Mouse (Mus musculus): ENCODE data around the gene Plcb1.

Gene Plcb1

DNA sequence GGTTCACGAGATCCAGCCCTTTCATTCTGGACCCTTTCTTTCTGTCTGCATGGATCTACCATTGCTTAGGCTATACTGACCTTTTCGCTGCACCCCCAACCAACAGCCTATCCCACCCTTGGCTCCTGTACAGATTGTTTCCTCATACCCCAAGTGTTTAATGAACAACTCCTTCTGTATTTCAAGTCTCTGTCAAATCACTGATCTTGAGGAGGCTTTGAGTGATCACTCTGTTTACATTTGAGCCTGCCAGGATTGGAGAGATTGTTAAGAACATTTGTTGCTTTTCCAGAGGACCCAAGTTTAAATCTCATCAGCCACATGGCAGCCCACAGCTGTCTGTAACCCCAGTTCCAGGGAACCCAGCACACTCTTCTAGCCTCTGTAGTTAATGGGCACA lies 612.1 kb downstream of the Plcb1 start:
- DNase-seq (ENCODE audit: extremely low spot score, low read depth, low spot score), result no peak

DNA sequence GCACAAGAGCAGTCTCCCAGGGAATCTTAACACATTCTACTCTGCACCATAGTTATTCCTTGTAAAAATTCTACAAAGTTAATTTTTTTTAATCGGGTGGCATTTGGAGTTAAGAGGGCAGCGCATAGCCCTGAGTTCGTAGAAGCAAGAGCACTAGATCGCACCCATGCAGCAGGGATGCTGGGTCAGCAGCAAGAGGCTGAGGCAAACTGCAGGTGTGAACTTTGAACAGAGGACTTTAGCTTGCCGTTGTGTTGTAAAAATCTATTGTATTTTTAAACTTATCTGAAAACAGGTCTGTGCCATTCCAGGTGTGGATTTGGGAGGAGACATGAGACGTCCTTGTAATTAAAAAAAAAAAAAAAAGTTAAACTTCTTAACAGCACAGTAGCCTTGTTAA lies 613.9 kb downstream of the Plcb1 start:
- DNase-seq (ENCODE audit: extremely low spot score, low read depth, low spot score), result no peak

DNA sequence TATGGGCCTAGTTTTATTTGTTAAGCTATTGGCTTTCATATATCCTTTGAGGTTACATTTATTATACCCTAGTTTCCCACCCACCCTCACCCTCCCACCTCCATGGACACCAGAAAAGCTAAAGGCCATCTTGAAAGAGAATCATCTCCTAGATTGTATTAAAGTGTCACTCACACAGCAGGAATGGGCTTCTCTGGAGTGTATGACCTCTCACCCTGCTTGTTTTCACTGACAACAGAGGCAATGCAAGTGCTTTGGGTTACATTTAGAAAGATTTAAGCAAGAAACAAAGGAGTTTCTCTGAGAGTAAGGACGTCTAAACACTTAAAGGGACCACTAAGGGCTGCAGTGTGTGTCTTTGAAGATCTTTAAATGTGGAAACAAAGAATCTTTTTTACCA lies 617.0 kb downstream of the Plcb1 start:
- no peak for DNase-seq (ENCODE audit: extremely low spot score, low read depth, low spot score)

DNA sequence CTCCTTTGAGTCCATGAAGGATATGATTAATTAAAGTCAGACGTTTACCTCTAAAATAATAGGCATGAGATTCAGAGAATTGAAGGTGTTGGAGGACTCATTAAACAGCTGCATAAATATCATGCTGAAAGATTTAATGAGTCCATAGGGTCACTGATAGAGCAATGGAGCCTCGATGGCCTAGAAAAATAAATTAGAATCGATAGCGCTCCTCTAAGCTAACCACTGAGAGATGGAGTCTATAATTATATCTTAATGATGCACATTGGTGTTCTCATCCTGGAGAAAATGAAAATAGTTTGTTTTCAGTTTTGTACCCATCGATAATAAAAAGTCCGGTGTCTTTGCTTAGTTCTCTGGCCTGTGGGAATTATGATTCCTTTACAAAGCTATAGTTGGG lies 617.5 kb downstream of the Plcb1 start:
- no peak for DNase-seq (ENCODE audit: extremely low spot score, low read depth, low spot score)

DNA sequence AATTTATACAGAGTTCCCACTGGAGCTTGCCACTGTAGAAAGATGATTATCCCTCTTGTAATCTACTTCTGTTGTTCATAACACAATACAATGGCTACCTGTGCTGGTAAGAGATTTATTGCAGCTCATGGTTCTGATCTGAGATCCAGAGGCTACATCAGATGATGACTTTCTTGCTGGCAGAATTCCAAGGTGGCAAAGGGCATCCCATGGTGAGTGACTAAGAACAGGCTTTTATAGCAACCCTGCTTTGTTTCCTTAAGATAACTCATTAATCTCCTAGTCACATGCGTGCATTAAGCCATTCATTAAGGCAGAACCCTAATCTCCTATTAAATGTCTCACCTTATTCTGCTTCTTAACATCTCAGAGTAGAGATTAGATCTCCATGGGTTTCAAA lies 618.2 kb downstream of the Plcb1 start:
- DNase-seq (ENCODE audit: extremely low spot score, low read depth, low spot score), result no peak

DNA sequence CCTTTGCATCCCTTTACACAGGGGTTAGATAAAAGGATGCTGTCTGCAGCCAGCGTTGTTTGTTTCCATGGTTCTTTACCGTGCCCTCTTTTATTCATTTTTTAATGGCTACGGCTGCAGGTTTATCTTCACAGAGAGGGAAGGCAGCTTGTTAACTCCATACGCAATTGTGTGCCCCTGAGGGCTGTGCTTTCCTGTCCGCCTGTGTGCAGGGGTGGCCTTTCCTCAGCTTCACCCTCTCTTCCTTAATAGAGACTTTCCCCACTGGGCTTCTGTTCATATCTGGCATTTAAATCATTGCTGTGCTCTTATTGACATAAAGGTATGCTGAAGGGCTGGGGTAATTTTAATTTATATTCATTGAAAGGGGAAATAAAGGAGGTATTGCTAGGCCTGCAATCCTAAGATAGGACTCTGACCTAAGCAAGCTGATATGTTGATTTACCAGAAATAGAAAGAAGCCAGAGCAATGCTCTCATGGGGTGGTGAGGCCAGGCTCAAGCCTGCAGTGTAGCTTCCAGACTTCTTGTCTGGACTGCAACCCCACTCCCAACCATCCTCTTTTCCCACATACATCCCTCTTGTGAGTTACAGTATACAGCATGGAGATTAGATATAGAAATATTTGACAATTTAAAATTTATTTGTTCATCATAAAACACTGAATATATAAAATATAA lies 623.7 kb downstream of the Plcb1 start:
- no peak for DNase-seq (ENCODE audit: extremely low spot score, low read depth, low spot score)

DNA sequence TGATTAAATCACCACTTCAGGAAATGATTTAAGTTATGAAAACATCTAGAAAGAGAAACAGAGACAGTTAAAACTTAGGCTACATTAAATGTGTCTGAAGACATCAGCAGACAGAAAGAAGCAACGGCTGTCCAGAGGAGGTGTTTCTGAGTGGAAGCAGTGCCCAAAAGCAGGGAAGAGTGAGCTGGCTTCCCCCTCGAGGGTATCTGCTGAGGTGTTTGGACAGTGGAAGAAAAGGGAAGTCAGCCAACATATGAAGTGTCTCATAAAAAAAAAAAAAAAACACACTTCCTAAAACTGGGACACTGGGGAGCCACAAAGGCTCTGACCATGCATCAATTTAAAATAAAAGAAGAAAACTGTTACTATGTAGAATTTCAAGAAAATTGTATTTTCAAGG lies 625.8 kb downstream of the Plcb1 start:
- no peak for DNase-seq (ENCODE audit: extremely low spot score, low read depth, low spot score)

DNA sequence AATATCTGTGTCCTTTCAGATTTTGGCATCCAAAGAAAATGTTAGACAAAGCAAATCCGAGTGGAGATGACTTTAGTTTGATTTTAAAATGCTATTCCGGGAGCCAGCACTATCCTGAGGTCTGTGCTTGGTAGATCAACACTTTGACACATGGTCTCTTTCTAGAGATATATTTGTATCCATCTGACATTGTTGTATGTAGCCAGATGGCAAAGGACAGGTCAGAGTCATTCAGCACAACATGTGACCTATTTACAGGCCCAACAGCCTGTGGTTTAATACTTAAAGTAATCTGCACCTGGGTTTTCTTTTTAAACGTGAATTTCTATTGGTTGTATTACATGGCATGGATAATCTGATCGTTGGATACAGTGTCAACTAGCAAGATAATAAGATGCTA lies 629.3 kb downstream of the Plcb1 start:
- no peak for DNase-seq (ENCODE audit: extremely low spot score, low read depth, low spot score)

DNA sequence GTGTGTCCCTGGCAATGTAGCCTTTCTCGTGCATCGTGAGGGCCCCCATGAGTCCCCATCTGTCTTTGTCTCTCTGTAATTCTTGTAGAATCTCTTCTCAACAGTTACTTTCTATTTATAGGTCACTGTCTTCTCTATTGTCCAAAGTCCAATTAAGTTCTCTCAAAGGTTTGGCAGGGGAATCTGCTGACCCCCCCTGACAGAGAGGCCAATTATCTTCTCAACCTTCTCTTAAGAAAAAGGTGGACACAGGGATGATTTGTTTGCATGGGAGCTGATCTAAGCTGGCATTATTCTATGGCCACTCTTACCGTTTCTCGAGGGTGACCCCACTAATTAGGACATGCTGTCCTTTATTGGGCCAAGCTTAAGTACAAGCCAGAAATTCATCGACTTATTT lies 633.4 kb downstream of the Plcb1 start:
- no peak for DNase-seq (ENCODE audit: extremely low spot score, low read depth, low spot score)

DNA sequence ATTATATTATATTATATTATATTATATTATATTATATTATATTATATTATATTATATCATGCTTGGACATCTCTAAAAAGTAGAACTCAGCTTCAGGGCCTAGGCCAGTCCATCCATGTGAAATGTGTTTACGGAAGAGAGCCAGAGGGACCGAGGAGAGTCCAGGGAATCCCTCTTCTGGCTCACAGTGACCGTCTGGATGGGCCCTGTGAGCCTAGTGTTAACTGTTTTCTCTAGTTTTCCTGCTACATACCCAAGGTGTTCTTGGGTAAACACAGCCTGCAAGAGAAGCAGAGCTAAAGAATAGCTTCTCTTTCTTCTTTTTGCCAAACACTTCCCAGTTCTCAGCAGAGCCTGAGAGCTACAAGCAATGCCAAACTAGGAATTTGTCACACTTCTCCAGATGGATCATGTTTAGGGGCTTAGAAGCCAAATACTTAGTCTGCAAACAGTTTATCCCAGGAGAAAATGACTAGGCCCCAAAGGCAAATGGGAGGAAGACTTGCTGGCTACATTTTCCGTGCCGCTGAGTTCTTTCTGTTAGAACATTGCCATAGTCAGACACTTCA lies 649.2 kb downstream of the Plcb1 start:
- no peak for DNase-seq (ENCODE audit: extremely low spot score, low read depth, low spot score)

DNA sequence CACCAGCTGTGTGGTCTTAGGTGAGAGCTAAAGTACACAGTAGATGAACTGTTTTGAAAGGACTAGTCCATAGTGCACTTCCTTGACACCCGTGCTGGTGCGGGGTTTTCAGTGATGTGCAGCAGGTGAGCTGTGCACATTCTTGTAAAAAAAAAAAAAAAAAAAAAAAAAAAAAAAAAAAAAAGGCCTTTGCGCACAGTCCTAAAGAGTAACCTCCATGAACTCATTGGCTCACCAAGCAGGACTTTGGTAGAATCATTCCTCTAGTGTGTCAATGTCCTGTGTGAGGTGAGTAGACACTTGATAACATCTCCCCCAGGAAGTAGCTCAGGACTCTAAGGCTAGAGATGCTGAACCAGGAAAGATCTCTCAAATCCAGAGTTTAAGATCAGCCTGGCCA lies 653.2 kb downstream of the Plcb1 start:
- DNase-seq (ENCODE audit: extremely low spot score, low read depth, low spot score), result no peak

DNA sequence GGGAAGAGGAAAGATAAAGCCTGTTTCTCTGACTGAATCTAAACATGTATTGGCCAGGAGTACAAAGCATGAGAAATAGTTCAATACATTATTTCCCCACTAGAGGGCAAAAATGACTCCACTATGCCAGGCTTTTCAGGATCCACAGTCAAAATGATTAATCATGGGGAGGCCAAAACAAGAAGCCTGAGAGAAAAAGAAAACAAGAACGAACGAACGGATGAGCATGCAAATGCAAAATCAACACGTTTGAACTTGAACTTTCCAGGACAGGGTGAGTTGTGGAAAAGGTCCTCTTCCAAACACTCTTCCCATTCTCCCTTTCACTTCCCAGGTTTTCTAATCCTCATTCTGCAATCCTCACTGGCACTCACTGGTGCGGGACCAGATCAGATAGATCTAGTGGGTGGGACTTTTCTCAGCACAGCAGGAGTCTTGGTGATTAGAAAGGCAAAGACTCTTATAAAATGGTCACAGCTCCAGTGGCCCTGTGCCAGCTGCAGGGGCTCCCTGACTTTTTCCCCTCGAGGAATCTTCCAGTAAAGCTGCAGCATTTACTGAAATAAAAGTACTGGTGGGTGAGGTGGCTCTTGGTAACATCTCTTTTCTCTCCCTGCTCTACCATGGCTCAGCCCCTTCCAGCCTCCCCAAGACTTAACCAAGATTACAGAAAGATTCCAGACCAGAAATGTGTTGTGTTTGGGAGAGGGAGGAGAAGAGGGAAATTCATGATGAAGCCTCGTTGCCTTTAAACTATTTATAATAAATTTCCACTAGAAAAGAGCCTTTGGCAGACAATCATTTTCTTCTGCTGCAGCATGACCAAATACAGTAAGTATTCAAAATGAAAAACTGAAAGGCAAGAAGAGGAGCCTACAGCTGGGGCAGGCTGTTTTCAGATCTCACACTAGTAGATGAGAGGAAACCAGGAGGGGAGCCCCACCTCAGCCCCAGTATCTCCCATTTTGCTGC lies 654.0 kb downstream of the Plcb1 start:
- DNase-seq (ENCODE audit: extremely low spot score, low read depth, low spot score), result peak; percentile 76

DNA sequence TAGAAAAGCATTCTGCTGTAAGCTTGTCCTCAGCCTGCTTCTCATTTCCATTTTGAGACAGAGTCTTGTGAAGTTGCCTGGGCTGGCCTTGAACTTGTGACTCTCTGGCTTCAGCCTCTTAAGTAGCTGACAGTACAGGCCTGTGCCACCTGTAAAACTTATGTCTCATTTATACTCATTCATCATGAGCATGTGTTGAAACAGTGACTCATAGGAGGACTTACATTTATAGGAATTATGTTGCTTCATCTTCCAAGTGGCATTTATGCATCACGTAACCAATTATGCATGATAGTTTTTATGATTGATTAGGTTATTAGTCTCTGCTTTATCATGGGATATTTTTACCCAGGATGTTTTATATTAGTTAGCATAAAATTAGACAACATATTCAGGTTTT lies 667.7 kb downstream of the Plcb1 start:
- no peak for DNase-seq (ENCODE audit: extremely low spot score, low read depth, low spot score)

DNA sequence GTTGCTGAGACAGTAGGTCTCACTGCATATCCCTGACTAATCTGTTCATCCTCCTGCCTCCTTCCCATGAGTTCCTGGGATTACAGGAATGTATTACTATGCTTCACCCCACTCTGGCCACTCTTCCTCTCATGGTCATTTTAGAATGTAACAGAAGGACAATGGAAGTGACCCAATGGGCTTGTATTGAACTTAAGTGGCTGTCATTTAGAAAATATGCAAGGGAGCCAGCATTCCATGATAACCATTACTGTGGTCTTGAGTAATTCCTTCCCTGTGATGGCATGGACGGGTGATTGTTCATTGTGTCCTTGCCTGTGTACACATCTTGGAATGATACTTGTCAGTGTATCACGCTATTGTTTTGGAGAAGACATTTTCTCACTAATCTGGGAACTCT lies 668.1 kb downstream of the Plcb1 start:
- DNase-seq (ENCODE audit: extremely low spot score, low read depth, low spot score), result no peak

DNA sequence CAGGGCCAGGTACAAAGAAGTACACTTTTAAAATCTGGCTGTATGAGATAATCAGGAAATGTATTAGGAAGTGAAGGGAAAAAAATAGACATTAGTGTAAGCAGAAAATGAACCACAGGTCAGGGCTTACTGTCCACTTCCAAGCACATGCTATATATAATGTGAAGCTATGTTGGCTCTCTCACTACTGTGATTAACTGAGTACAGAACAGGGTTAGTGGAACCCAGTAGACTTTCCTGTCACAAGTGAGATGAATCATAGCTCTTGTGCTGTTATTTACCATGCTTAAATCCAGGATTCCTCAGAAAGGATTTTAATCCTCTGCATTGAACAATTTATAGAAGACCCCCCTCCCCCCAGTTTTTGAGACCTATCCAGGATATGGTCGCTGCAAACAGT lies 668.6 kb downstream of the Plcb1 start:
- DNase-seq (ENCODE audit: extremely low spot score, low read depth, low spot score), result no peak

DNA sequence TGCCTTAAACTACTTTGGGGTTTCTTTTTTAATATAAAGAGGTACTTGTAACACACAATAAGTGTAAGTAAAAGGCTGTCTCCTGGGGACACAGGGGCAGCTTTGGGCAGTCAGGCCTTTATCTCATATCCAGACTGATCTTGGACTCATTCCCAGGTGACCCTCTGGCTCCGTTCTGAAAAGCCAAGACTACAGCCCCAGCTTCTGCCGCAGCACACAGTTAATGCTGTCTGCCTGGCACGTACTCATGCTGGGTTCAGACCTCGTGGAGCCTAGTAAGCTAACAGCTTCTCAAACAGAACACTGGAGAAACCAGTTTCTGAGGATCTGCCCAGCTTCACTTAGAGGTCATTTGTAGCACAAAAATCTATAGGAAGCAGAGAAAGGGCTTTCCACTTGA lies 682.0 kb downstream of the Plcb1 start:
- DNase-seq (ENCODE audit: extremely low spot score, low read depth, low spot score), result no peak

DNA sequence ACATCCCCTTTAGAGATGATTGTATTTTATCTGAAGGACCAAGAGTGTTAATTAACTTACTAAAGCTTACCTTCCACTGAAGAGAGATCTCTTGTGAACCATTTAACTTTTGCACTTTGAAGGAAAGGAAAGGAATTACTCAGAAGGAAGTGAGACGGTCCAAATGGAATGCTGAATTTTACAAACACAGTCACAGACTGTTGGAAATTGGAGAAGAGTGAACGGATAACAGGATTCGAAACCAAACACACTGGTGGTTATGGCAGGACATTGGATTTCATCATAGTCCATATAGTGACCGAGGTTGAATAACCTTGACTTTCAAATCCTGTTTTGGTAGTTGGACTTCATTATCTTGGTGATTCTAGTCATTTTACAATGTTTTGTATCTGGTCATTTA lies 688.2 kb downstream of the Plcb1 start:
- no peak for DNase-seq (ENCODE audit: extremely low spot score, low read depth, low spot score)

DNA sequence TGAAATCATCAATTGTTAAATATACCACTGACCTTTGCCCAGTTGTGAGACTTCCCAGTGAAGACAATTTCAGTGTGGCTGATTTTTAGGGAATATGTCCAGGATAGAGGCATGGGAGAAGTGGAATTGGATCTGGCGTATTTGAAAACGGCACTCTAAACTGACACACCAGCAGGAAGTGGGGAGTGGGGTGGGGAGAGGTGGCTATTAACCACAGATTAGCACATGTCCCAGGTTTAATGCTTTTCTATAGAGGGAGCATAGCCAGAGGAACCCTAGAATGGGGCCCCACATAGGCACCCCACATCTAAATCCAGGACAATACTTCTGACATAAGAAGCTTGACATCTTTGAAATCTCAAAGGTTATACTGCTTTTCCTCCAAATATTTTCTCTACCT lies 699.4 kb downstream of the Plcb1 start:
- DNase-seq (ENCODE audit: extremely low spot score, low read depth, low spot score), result no peak

DNA sequence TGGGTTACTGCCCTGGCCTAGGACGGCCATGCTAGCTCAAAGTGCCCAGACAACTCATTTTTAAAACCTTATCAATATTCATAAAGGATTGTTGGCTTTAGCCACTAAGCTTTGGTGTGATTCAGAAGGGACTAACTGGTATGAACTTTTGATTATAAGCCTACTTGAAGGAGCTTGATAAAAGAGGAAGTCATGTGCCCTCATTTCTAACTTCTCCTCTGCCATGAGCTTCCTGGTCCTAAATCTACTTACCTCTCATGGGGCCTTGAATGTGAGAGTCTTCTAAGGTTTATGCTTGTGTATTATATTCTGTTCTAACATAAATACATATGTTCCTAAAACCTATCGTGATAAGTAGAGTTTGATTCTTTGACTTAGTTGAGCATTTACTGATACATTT lies 702.4 kb downstream of the Plcb1 start:
- no peak for DNase-seq (ENCODE audit: extremely low spot score, low read depth, low spot score)

DNA sequence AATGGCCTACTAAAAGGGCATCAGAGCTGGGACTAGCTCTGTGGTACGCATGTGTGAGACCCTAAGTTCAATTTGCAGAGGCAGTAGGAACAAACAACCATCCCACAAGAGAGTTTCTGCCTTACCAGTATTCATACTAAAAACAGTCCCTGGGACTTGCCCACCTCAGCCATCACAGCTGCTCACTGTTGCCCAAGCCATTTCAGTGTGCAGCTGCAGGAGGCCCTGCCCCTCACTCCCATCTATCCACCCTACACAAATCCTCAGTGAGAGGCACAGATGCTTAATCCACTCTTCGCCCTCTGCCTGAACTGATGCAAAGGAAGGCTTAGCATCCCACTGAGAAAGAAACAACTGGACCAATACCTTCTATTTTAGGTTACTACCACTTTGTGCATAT lies 703.3 kb downstream of the Plcb1 start:
- no peak for DNase-seq (ENCODE audit: extremely low spot score, low read depth, low spot score)

DNA sequence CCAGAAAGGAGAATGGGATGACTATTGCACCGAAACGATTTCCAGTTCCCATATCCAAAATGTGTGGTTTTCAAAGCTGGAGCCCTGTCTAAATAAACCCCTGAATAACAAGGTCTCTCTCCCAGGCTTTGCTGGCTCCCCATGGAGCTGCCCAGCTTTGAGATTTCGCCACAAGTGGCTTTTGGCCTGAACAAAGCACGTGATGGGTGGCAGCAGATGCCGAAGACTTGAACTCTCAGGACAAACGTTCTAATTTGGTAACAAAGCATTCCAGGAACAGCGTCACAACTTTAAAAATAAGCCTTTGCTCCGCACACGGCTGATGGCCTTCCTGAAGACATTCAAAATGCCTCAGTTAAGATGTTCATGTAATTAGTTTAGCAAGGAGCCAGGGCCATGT lies 706.9 kb downstream of the Plcb1 start:
- DNase-seq (ENCODE audit: extremely low spot score, low read depth, low spot score), result no peak

DNA sequence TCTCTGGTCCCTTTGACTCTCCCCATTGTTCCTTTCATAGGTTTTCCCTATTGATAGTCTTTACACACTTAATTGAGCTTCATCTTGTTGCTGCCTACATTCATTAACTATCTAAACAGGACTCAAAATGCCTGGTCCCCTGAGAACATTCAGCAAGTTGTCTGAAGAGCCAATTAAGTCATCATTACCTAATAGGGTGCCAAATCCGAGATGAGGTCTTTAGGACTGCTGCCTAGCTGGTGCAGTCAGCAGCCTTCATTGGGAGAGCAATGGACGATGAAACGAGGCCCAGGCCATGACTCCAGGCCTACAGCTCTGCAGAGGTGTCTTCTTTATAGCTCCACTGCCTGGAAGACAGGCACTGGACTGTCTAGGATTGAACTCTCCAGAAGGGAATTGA lies 710.7 kb downstream of the Plcb1 start:
- DNase-seq (ENCODE audit: extremely low spot score, low read depth, low spot score), result no peak

Measured in hindlimb bud, embryonic 11.5 days (tissue).